Mouse (Mus musculus) heart, embryonic 16.5 days (tissue): ENCODE results near the gene Notch2. TPM values are rescaled to one million over a fixed set of nuclear protein-coding genes. Genes with fewer than 3 reads are reported as not detected.
A peak's percentile ranks its signal among the peaks of the same experiment; 100 is the strongest.

Experiments
- ATAC-seq: fragments of 200-750 bp; cut with Nextera tagmentation; replicated peaks from 2 replicates; pipeline ENCODE4 v1.8.0; 2017; ENCODE audit warnings: moderate number of reproducible peaks; ENCODE audit not compliant: insufficient read depth, low FRiP score; ENCODE audit errors: extremely low read depth
- H3K27ac ChIP-seq: fragments of 300-500 bp; sonication (generic); 2 replicates; pipeline ENCODE4 v1.5.1; 2014; ENCODE audit warnings: mild to moderate bottlenecking, low read length, control low read depth, moderate library complexity
- H3K27me3 ChIP-seq: fragments of 300-500 bp; sonication (generic); 2 replicates; pipeline ENCODE4 v1.6.1; 2014; ENCODE audit warnings: low read length, mixed read lengths; ENCODE audit not compliant: control insufficient read depth, insufficient read depth
- H3K36me3 ChIP-seq: fragments of 300-500 bp; sonication (generic); 2 replicates; pipeline ENCODE4 v1.6.1; 2014; ENCODE audit not compliant: control insufficient read depth, insufficient read depth
- H3K4me1 ChIP-seq: fragments of 300-500 bp; sonication (generic); 2 replicates; pipeline ENCODE4 v1.6.1; 2014; ENCODE audit warnings: low read length, mixed read lengths; ENCODE audit not compliant: control insufficient read depth, insufficient read depth
- H3K4me2 ChIP-seq: fragments of 300-500 bp; sonication (generic); 2 replicates; pipeline ENCODE4 v1.6.1; 2014; ENCODE audit warnings: low read depth, mild to moderate bottlenecking, control low read depth, low read length
- H3K4me3 ChIP-seq: fragments of 300-500 bp; sonication (generic); 2 replicates; pipeline ENCODE4 v1.5.1; 2014; ENCODE audit warnings: mild to moderate bottlenecking, control low read depth, low read length
- H3K9ac ChIP-seq: fragments of 300-500 bp; sonication (generic); 2 replicates; pipeline ENCODE4 v1.6.1; 2014; ENCODE audit warnings: low read length, control low read depth
- H3K9me3 ChIP-seq: fragments of 300-500 bp; sonication (generic); replicated peaks from 2 replicates; pipeline ENCODE4 v1.6.1; 2016; ENCODE audit warnings: low read length; ENCODE audit not compliant: control insufficient read depth
- WGBS: fragments of 180-500 bp; shearing (Covaris S2); extraction: QIAGEN DNeasy Blood & Tissue Kit; methylation state at CpG from one replicate; pipeline ENCODE4 v1.1.7; 2014; 5-methylcytosine and 5-hydroxymethylcytosine counted together
- polyA plus RNA-seq: library from polyadenylated mRNA; unstranded; fragments of >200 nt; fragmentation: Nextera tagmentation; extraction: Ambion mirVana; gene quantifications from 2 replicates; pipeline ENCODE4 v1.2.1, GENCODE M21; 2015

The Notch2 gene
- polyA plus RNA-seq, 1 experiment from 2014 or later = 10.5 TPM

- no peaks in the 10 kb centered on the region for H3K9me3 ChIP-seq
- no peak overlapping the region for H3K4me3 ChIP-seq
- peak overlapping the region; percentile 68 for H3K27ac ChIP-seq
- WGBS = 63% methylated on average over 12 of the region's 12 CpGs
- H3K27me3 ChIP-seq = no peaks in the 10 kb centered on the region
- H3K4me1 ChIP-seq = peaks cover 43% of the 10 kb centered on the region
- H3K36me3 ChIP-seq = peaks cover 8% of the 10 kb centered on the region; the same call in 1 of the 2 replicates
- H3K4me2 ChIP-seq = no peak overlapping the region
- no peak overlapping the region for H3K9ac ChIP-seq
- ATAC-seq = no peak
Measured at GRCm38 (mm10) chr3:98067852-98068491, 54.6 kb downstream of the Notch2 start.

GRCm38 (mm10) chr3:98069161-98069560, 55.8 kb downstream of the Notch2 start:
- WGBS = 64% methylated on average over 7 of the region's 7 CpGs
- no peak for ATAC-seq
- Histone ChIP-seq H3K4me2 (no peak overlapping the region), H3K27ac (no peak overlapping the region), H3K4me1 (peaks cover 31% of the 10 kb centered on the region), H3K4me3 (no peak overlapping the region), H3K27me3 (no peaks in the 10 kb centered on the region), H3K36me3 (peaks cover 12% of the 10 kb centered on the region), H3K9ac (no peak overlapping the region), H3K9me3 (no peaks in the 10 kb centered on the region)

GRCm38 (mm10) chr3:98069856-98070255, 56.5 kb downstream of the Notch2 start:
- Histone ChIP-seq H3K36me3 (peaks cover 12% of the 10 kb centered on the region), H3K4me1 (peaks cover 27% of the 10 kb centered on the region), H3K9me3 (no peaks in the 10 kb centered on the region), H3K4me3 (no peak overlapping the region), H3K27ac (no peak overlapping the region), H3K27me3 (no peaks in the 10 kb centered on the region), H3K4me2 (no peak overlapping the region), H3K9ac (no peak overlapping the region)
- ATAC-seq = no peak
- 86% methylated on average over 3 of the region's 3 CpGs for WGBS

GRCm38 (mm10) chr3:98072570-98072969, 59.2 kb downstream of the Notch2 start:
- Histone ChIP-seq H3K27me3 (no peaks in the 10 kb centered on the region), H3K9me3 (no peaks in the 10 kb centered on the region), H3K27ac (no peak overlapping the region), H3K9ac (no peak overlapping the region), H3K36me3 (peaks cover 12% of the 10 kb centered on the region), H3K4me2 (no peak overlapping the region), H3K4me3 (no peak overlapping the region), H3K4me1 (peaks cover 21% of the 10 kb centered on the region)
- 76% methylated on average over 8 of the region's 8 CpGs for WGBS
- 0 out of 2 replicates have a peak, but pooled peaks have one; percentile 16 for ATAC-seq

- peaks cover 20% of the 10 kb centered on the region for H3K36me3 ChIP-seq
- 82% methylated on average over 4 of the region's 4 CpGs for WGBS
- no peak for ATAC-seq
Measured at GRCm38 (mm10) chr3:98073545-98073944, 60.2 kb downstream of the Notch2 start.

GRCm38 (mm10) chr3:98074622-98075231, 61.4 kb downstream of the Notch2 start:
- Histone ChIP-seq H3K4me2 (no peak overlapping the region), H3K27me3 (no peaks in the 10 kb centered on the region), H3K27ac (no peak overlapping the region), H3K4me3 (no peak overlapping the region), H3K36me3 (peaks cover 20% of the 10 kb centered on the region), H3K9ac (no peak overlapping the region), H3K4me1 (peaks cover 11% of the 10 kb centered on the region; the same call in 1 of the 2 replicates), H3K9me3 (no peaks in the 10 kb centered on the region)
- WGBS = 56% methylated on average over 6 of the region's 6 CpGs
- ATAC-seq = 0 out of 2 replicates have a peak, but pooled peaks have one; percentile 38

More at GRCm38 (mm10) chr3:98073545-98073944, 60.2 kb downstream of the Notch2 start:
- Histone ChIP-seq H3K4me2 (no peak overlapping the region), H3K4me1 (peaks cover 14% of the 10 kb centered on the region; the same call in 1 of the 2 replicates), H3K27ac (no peak overlapping the region), H3K4me3 (no peak overlapping the region), H3K9me3 (no peaks in the 10 kb centered on the region), H3K9ac (no peak overlapping the region), H3K27me3 (no peaks in the 10 kb centered on the region)

GRCm38 (mm10) chr3:98077866-98078265, 64.5 kb downstream of the Notch2 start:
- H3K4me2 ChIP-seq = no peak overlapping the region
- 94% methylated on average over 5 of the region's 5 CpGs for WGBS
- H3K9me3 ChIP-seq = no peaks in the 10 kb centered on the region
- H3K4me1 ChIP-seq = peaks cover 4% of the 10 kb centered on the region; the same call in 1 of the 2 replicates
- H3K36me3 ChIP-seq = peaks cover 15% of the 10 kb centered on the region
- no peak overlapping the region for H3K27ac ChIP-seq
- no peak for ATAC-seq
- H3K4me3 ChIP-seq = no peak overlapping the region
- no peak overlapping the region for H3K9ac ChIP-seq
- H3K27me3 ChIP-seq = no peaks in the 10 kb centered on the region

GRCm38 (mm10) chr3:98078816-98079215, 65.5 kb downstream of the Notch2 start:
- Histone ChIP-seq H3K27me3 (no peaks in the 10 kb centered on the region), H3K4me3 (no peak overlapping the region), H3K4me1 (peaks cover 3% of the 10 kb centered on the region; the same call in 1 of the 2 replicates), H3K36me3 (peaks cover 10% of the 10 kb centered on the region), H3K27ac (no peak overlapping the region), H3K4me2 (no peak overlapping the region), H3K9me3 (no peaks in the 10 kb centered on the region), H3K9ac (no peak overlapping the region)
- ATAC-seq = no peak
- 32% methylated on average over 1 of the region's 1 CpGs for WGBS

- H3K27me3 ChIP-seq = no peaks in the 10 kb centered on the region
- H3K4me3 ChIP-seq = no peak overlapping the region
- peaks cover 3% of the 10 kb centered on the region; the same call in 1 of the 2 replicates for H3K4me1 ChIP-seq
- no peak overlapping the region for H3K4me2 ChIP-seq
- 85% methylated on average over 2 of the region's 2 CpGs for WGBS
- no peak overlapping the region for H3K9ac ChIP-seq
- no peak for ATAC-seq
- H3K9me3 ChIP-seq = no peaks in the 10 kb centered on the region
- H3K27ac ChIP-seq = no peak overlapping the region
- peaks cover 10% of the 10 kb centered on the region for H3K36me3 ChIP-seq
Measured at GRCm38 (mm10) chr3:98079601-98080215, 66.4 kb downstream of the Notch2 start.
